Mouse (Mus musculus): Measurements from ENCODE around the gene Krtap28-10.
"Not testable (repeated sequence)": the region's sequence is repeated elsewhere in the genome, so short reads cannot be mapped to it uniquely, and the experiment has no call there.

DNA sequence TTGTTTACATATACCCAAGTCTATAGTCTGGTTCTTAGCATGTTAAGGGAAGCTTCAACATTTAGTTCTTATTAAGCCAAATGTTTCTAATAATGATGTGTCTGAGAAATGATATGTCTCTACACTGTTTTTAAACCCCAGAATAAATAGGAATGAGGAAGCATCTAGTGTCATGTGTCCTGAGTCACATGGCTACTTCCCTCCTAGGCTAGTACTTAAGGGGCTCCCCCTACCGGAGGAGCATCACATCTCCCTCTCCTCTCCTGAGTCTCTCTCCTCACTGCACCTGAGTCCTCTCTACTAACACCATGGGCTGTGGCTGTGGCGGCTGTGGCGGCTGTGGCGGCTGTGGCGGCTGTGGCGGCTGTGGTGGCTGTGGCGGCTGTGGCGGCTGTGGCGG, 42.0 kb downstream of the Krtap28-10 start, which contains the start of gene Gm47959:
- TF ChIP-seq BHLHE40 (IDR thresholded peaks at IDR 0.05; ENCODE audit: low read depth, low read length); HCFC1 (IDR thresholded peaks at IDR 0.05; ENCODE audit: low read depth, low read length); CTCF (conservative IDR thresholded peaks at IDR 0.05 in 1 of 2, IDR thresholded peaks at IDR 0.05 in 1 of 2; ENCODE audit: low read depth in 2 of 2, low read length in 2 of 2); SIN3A (IDR thresholded peaks at IDR 0.05; ENCODE audit: low read length); CHD2 (IDR thresholded peaks at IDR 0.05; ENCODE audit: low read length); POLR2A (IDR thresholded peaks at IDR 0.05; ENCODE audit: low read depth, low read length); MAX (IDR thresholded peaks at IDR 0.05; ENCODE audit: low read length); RCOR1 (conservative IDR thresholded peaks at IDR 0.05; ENCODE audit: low read depth, low read length); EP300 (IDR thresholded peaks at IDR 0.05; ENCODE audit: low read length); MXI1 (IDR thresholded peaks at IDR 0.05; ENCODE audit: low read depth, low read length); POLR2AphosphoS2 (IDR thresholded peaks at IDR 0.05; ENCODE audit: low read depth, low read length); TBP (conservative IDR thresholded peaks at IDR 0.05; ENCODE audit: low read depth, low read length); GABPA (IDR thresholded peaks at IDR 0.05; ENCODE audit: insufficient replicate concordance, low read depth, low read length); TCF12 (IDR thresholded peaks at IDR 0.05; ENCODE audit: low read depth, low read length): not testable (repeated sequence)
